Mouse (Mus musculus): ENCODE measurements around the gene Fuca1. TPM values are rescaled to one million over a fixed set of nuclear protein-coding genes. Genes with fewer than 3 reads are reported as not detected.

Fuca1 gene
- polyA plus RNA-seq, 1 experiment from 2014 or later = 65.1 TPM

- WGBS = 90% methylated on average over 3 of the region's 3 CpGs
- Histone ChIP-seq H3K27me3 (ENCODE audit: insufficient read depth, low read length) (no peaks in the 10 kb centered on the region), H3K4me1 (ENCODE audit: insufficient read depth) (no peaks in the 10 kb centered on the region), H3K4me3 (ENCODE audit: low read depth, low read length) (no peak overlapping the region), H3K9ac (no peak overlapping the region), H3K36me3 (ENCODE audit: insufficient read depth) (peaks cover 37% of the 10 kb centered on the region), H3K9me3 (ENCODE audit: low read depth, low read length) (no peaks in the 10 kb centered on the region), H3K27ac (ENCODE audit: low read depth) (no peak overlapping the region), H3K4me2 (no peak overlapping the region)
- ATAC-seq (ENCODE audit: insufficient read depth) (no peak), DNase-seq (no peak)
- peak; percentile 45 for TF ChIP-seq CTCF (IDR thresholded peaks at IDR 0.05; ENCODE audit: low read depth)
Observed at GRCm38 (mm10) chr4:135951505-135951904, 31.0 kb downstream of the Fuca1 start.

GRCm38 (mm10) chr4:135953179-135953578 is 32.6 kb downstream of the Fuca1 start:
- H3K4me2 ChIP-seq = no peak overlapping the region
- no peak for DNase-seq
- no peaks in the 10 kb centered on the region for H3K27me3 ChIP-seq (ENCODE audit: insufficient read depth, low read length)
- no peak overlapping the region for H3K27ac ChIP-seq (ENCODE audit: low read depth)
- no peaks in the 10 kb centered on the region for H3K9me3 ChIP-seq (ENCODE audit: low read depth, low read length)
- H3K9ac ChIP-seq = no peak overlapping the region
- H3K4me3 ChIP-seq (ENCODE audit: low read depth, low read length) = no peak overlapping the region
- peaks cover 49% of the 10 kb centered on the region for H3K36me3 ChIP-seq (ENCODE audit: insufficient read depth)
- no peaks in the 10 kb centered on the region for H3K4me1 ChIP-seq (ENCODE audit: insufficient read depth)
- TF ChIP-seq CTCF (IDR thresholded peaks at IDR 0.05; ENCODE audit: low read depth) = no peak
- ATAC-seq (ENCODE audit: insufficient read depth) = no peak
- WGBS = 83% methylated on average over 3 of the region's 3 CpGs

- H3K4me2 ChIP-seq = no peak overlapping the region
- no peak overlapping the region for H3K4me3 ChIP-seq (ENCODE audit: low read depth, low read length)
- H3K27ac ChIP-seq (ENCODE audit: low read depth) = no peak overlapping the region
- H3K4me1 ChIP-seq (ENCODE audit: insufficient read depth) = no peaks in the 10 kb centered on the region
- peaks cover 58% of the 10 kb centered on the region for H3K36me3 ChIP-seq (ENCODE audit: insufficient read depth)
- DNase-seq (peak; percentile 91), ATAC-seq (ENCODE audit: insufficient read depth) (peak; percentile 67; the same call in 1 of the 2 replicates)
- no peaks in the 10 kb centered on the region for H3K27me3 ChIP-seq (ENCODE audit: insufficient read depth, low read length)
- WGBS = 11% methylated on average over 2 of the region's 2 CpGs
- peak; percentile 98 for TF ChIP-seq CTCF (IDR thresholded peaks at IDR 0.05; ENCODE audit: low read depth)
- H3K9ac ChIP-seq = no peak overlapping the region
- H3K9me3 ChIP-seq (ENCODE audit: low read depth, low read length) = no peaks in the 10 kb centered on the region
Observed at GRCm38 (mm10) chr4:135954241-135954640, 33.7 kb downstream of the Fuca1 start.

- DNase-seq (no peak), ATAC-seq (ENCODE audit: insufficient read depth) (no peak)
- no peak overlapping the region for H3K9ac ChIP-seq
- TF ChIP-seq CTCF (IDR thresholded peaks at IDR 0.05; ENCODE audit: low read depth) = no peak
- peaks cover 64% of the 10 kb centered on the region for H3K36me3 ChIP-seq (ENCODE audit: insufficient read depth)
- H3K27me3 ChIP-seq (ENCODE audit: insufficient read depth, low read length) = no peaks in the 10 kb centered on the region
- no peak overlapping the region for H3K4me3 ChIP-seq (ENCODE audit: low read depth, low read length)
- H3K9me3 ChIP-seq (ENCODE audit: low read depth, low read length) = no peaks in the 10 kb centered on the region
- H3K4me1 ChIP-seq (ENCODE audit: insufficient read depth) = no peaks in the 10 kb centered on the region
- H3K27ac ChIP-seq (ENCODE audit: low read depth) = no peak overlapping the region
- 82% methylated on average over 9 of the region's 9 CpGs for WGBS
- H3K4me2 ChIP-seq = no peak overlapping the region
Observed at GRCm38 (mm10) chr4:135955886-135956285, 35.4 kb downstream of the Fuca1 start.

- H3K27ac ChIP-seq (ENCODE audit: low read depth) = no peak overlapping the region
- no peak overlapping the region for H3K4me3 ChIP-seq (ENCODE audit: low read depth, low read length)
- H3K4me2 ChIP-seq = no peak overlapping the region
- ATAC-seq (ENCODE audit: insufficient read depth) (no peak), DNase-seq (no peak)
- no peak for TF ChIP-seq CTCF (IDR thresholded peaks at IDR 0.05; ENCODE audit: low read depth)
- no peaks in the 10 kb centered on the region for H3K4me1 ChIP-seq (ENCODE audit: insufficient read depth)
- peaks cover 63% of the 10 kb centered on the region for H3K36me3 ChIP-seq (ENCODE audit: insufficient read depth)
- 59% methylated on average over 8 of the region's 8 CpGs for WGBS
- no peaks in the 10 kb centered on the region for H3K27me3 ChIP-seq (ENCODE audit: insufficient read depth, low read length)
- H3K9me3 ChIP-seq (ENCODE audit: low read depth, low read length) = no peaks in the 10 kb centered on the region
- no peak overlapping the region for H3K9ac ChIP-seq
Observed at GRCm38 (mm10) chr4:135958354-135958753, 37.8 kb downstream of the Fuca1 start.

- H3K27me3 ChIP-seq (ENCODE audit: insufficient read depth, low read length) = no peaks in the 10 kb centered on the region
- no peaks in the 10 kb centered on the region for H3K9me3 ChIP-seq (ENCODE audit: low read depth, low read length)
- 0 out of 2 replicates have a peak, but pooled peaks cover 3% of the 10 kb centered on the region for H3K4me1 ChIP-seq (ENCODE audit: insufficient read depth)
- peaks cover 50% of the 10 kb centered on the region for H3K36me3 ChIP-seq (ENCODE audit: insufficient read depth)
- peak; percentile 92 for DNase-seq
- H3K4me2 ChIP-seq = no peak overlapping the region
- no peak overlapping the region for H3K9ac ChIP-seq
- no peak overlapping the region for H3K4me3 ChIP-seq (ENCODE audit: low read depth, low read length)
- 22% methylated on average over 5 of the region's 5 CpGs for WGBS
- ATAC-seq (ENCODE audit: insufficient read depth) = no peak
- no peak overlapping the region for H3K27ac ChIP-seq (ENCODE audit: low read depth)
- TF ChIP-seq CTCF (IDR thresholded peaks at IDR 0.05; ENCODE audit: low read depth) = peak; percentile 96
Observed at GRCm38 (mm10) chr4:135960717-135961116, 40.2 kb downstream of the Fuca1 start.

- H3K27me3 ChIP-seq (ENCODE audit: insufficient read depth, low read length) = no peaks in the 10 kb centered on the region
- H3K4me2 ChIP-seq = no peak overlapping the region
- TF ChIP-seq CTCF (IDR thresholded peaks at IDR 0.05; ENCODE audit: low read depth) = no peak
- 0 out of 2 replicates have a peak, but pooled peaks cover 3% of the 10 kb centered on the region for H3K4me1 ChIP-seq (ENCODE audit: insufficient read depth)
- H3K9ac ChIP-seq = no peak overlapping the region
- DNase-seq (no peak), ATAC-seq (ENCODE audit: insufficient read depth) (no peak)
- no peaks in the 10 kb centered on the region for H3K9me3 ChIP-seq (ENCODE audit: low read depth, low read length)
- no peak overlapping the region for H3K27ac ChIP-seq (ENCODE audit: low read depth)
- no peak overlapping the region for H3K4me3 ChIP-seq (ENCODE audit: low read depth, low read length)
- H3K36me3 ChIP-seq (ENCODE audit: insufficient read depth) = peaks cover 52% of the 10 kb centered on the region
- 90% methylated on average over 5 of the region's 5 CpGs for WGBS
Observed at GRCm38 (mm10) chr4:135961709-135962108, 41.2 kb downstream of the Fuca1 start.

GRCm38 (mm10) chr4:135962198-135962597 is 41.7 kb downstream of the Fuca1 start:
- Histone ChIP-seq H3K36me3 (ENCODE audit: insufficient read depth) (peaks cover 56% of the 10 kb centered on the region), H3K4me2 (no peak overlapping the region), H3K4me1 (ENCODE audit: insufficient read depth) (0 out of 2 replicates have a peak, but pooled peaks cover 3% of the 10 kb centered on the region), H3K27ac (ENCODE audit: low read depth) (no peak overlapping the region), H3K9me3 (ENCODE audit: low read depth, low read length) (no peaks in the 10 kb centered on the region), H3K9ac (peak overlapping the region; percentile 4; the same call in 1 of the 2 replicates), H3K27me3 (ENCODE audit: insufficient read depth, low read length) (no peaks in the 10 kb centered on the region), H3K4me3 (ENCODE audit: low read depth, low read length) (no peak overlapping the region)
- no peak for TF ChIP-seq CTCF (IDR thresholded peaks at IDR 0.05; ENCODE audit: low read depth)
- 85% methylated on average over 7 of the region's 7 CpGs for WGBS
- DNase-seq (no peak), ATAC-seq (ENCODE audit: insufficient read depth) (no peak)
